Mouse (Mus musculus): ENCODE measurements around the gene Lipt1. TPM values are rescaled to one million over a fixed set of nuclear protein-coding genes. Genes with fewer than 3 reads are reported as not detected.

Lipt1 gene
- polyA plus RNA-seq (2012; rRNA removed; ENCODE audit: low replicate concordance), result 2.5 and 4.7 TPM in 2 replicates

DNA sequence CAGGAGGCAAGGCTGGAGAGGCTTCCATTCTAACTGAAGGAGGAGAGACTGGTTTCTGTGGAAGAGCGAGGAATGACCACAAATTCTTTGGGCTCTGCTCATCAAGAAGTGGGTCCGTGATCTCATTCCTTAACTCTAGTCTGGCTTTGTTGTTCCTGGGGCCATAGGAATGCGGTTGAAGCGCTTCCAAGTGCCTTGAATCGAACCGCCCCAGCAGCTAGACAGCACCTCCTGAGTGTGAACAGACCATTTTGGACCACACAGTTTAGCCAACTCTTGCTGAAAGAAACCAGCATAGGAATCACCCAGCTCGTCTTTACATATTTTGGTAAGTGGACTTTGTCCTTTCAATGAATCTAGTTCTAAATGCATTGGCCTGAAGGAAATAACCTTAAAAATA lies at the start of gene Lipt1:
Gene Lipt1, plus strand, starts transcription at position 35 of the 400 bp plus-strand sequence.

GRCm38 (mm10) chr1:37866286-37866685 lies 5.3 kb upstream of the Lipt1 start, which contains the start of gene Tsga10:
Gene Tsga10 (minus strand): TSS chr1:37866429.

DNA sequence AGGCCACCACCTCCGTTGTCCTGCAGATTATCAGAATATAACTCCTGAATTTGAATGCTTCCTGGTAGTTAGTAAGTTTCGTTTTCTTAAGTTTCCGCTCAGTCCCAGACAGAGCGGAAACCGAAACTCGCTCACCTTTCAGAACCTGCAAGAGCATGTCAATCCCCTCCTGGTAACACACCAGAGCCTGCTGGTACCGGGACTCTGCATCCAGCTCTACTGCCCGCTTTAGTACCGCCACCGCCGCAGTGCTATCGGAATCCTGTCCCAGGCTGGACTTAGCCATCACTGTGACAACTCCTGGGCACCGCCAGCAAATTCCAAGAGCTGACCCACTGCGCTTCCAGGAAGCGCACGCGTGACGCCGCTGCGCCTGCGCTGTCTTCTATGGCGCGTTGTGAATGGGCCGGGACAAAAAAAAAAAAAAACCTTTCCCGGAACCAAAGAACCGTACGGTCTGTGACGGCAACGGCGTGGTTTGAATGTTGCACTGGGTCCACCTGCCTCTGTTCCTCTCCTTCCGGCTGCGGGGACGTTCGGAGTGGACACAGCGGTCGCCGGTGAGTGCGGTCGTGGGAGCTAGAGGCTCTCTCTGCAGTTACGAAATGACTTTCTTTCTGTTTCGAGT lies 18.6 kb downstream of the Lipt1 start, which contains the start of the genes Mitd1 and Mrpl30:
Gene Mitd1, minus strand, starts transcription at position 387 of the 628 bp plus-strand sequence.
Gene Mrpl30, plus strand, starts transcription at position 453 of the 628 bp plus-strand sequence.

DNA sequence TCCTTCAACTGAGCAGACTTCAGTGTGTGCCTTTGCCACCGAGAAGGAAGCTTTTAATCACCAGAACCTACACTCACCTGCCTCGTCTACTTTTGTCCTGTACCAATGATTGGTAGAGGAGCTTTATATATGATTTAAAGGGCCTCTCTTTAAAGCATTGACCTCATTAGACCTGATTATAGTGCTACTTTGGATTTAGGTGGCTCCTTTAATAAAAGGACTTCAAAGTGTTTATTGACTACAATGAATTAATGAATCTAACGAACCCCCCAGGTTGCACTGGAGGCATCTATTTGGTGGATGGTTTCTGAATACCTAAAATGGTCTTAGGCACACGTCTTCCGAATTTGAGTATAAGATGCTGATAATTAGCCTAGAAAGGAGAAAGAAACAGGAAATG lies 44.9 kb downstream of the Lipt1 start, which contains the start of gene Lyg2:
Gene Lyg2, minus strand, starts transcription at position 101 of the 400 bp plus-strand sequence.

Other genes with a start within 250 kb of the Lipt1 start
- gene 2010300C02Rik, start 151.7 kb upstream of the Lipt1 start, polyA plus RNA-seq (2012; rRNA removed; ENCODE audit: low replicate concordance), result 1.8 and 2.3 TPM in 2 replicates
- gene Tsga10, start 5.3 kb upstream of the Lipt1 start, polyA plus RNA-seq (2012; rRNA removed; ENCODE audit: low replicate concordance), result 0.17 and 0.96 TPM in 2 replicates
- gene Mitd1, start 18.7 kb downstream of the Lipt1 start, polyA plus RNA-seq (2012; rRNA removed; ENCODE audit: low replicate concordance), result 5.3 and 10.2 TPM in 2 replicates
- 34.6 and 71.6 TPM in 2 replicates for gene Mrpl30, start 18.7 kb downstream of the Lipt1 start, polyA plus RNA-seq (2012; rRNA removed; ENCODE audit: low replicate concordance)
- not detected in 2 replicates for gene Lyg2, start 44.8 kb downstream of the Lipt1 start, polyA plus RNA-seq (2012; rRNA removed; ENCODE audit: low replicate concordance)
- gene Lyg1, start 86.0 kb downstream of the Lipt1 start, polyA plus RNA-seq (2012; rRNA removed; ENCODE audit: low replicate concordance), result 0.53 TPM in 1 of 2 replicates, not detected in the other
- gene Txndc9, start 126.2 kb downstream of the Lipt1 start, polyA plus RNA-seq (2012; rRNA removed; ENCODE audit: low replicate concordance), result 4.5 and 9.7 TPM in 2 replicates
- gene Eif5b, start 126.3 kb downstream of the Lipt1 start, polyA plus RNA-seq (2012; rRNA removed; ENCODE audit: low replicate concordance), result 3.0 and 8.7 TPM in 2 replicates